Mouse (Mus musculus): Measurements from ENCODE around the gene Cdc14a.

GRCm38 (mm10) chr3:116228360-116229245 lies 195.2 kb downstream of the Cdc14a start:
- TF ChIP-seq CTCF (IDR thresholded peaks at IDR 0.05; ENCODE audit: low read depth, low read length), result no peak
- no peak for TF ChIP-seq GATA1 (IDR thresholded peaks at IDR 0.05; ENCODE audit: borderline replicate concordance, low read length)

Measured in G1E (cell line).